Mouse (Mus musculus) brain, embryonic 18.5 days (tissue): Measurements from ENCODE around the gene Serp2.
"Not testable (repeated sequence)": the region's sequence is repeated elsewhere in the genome, so short reads cannot be mapped to it uniquely, and the experiment has no call there.

Experiments
- DNase-seq: peaks from one replicate; pipeline ENCODE4 v3.0.0-alpha.2; 2012; ENCODE audit warnings: low read depth, low spot score

Serp2 gene

DNA sequence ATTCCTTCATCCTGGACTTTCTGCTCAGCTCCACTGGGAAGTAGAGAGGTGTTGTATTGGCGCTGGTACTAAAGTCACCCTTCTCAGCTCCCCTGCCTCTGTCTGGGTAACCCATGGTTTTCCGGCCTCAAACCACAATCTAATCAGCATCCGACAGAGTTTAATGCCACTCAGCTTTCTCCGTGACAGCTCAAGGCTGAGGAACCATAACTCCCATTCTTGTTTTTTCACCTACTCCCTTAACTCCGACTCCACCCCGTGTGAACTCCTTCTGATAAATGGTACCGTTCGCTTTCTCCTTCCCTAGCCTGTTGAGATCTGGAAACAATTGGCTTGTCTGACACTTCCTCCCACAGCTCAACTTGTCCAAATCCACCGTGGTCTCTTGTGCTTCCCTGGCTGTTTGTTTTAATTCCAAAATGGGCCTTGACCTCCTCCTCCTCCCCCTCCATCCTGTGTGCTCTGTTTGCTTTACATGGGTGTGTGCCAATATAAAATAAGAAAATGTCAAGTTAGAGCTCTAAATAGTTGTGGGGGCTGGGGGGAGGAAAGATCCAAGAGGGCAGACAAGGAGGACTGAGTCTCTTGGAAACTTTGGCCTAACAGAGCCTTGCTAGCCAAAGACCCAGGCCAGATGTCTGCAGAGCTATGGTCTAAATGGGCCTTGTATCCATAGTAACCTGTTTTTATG lies 12.7 kb upstream of the Serp2 start:
- no peak for DNase-seq

DNA sequence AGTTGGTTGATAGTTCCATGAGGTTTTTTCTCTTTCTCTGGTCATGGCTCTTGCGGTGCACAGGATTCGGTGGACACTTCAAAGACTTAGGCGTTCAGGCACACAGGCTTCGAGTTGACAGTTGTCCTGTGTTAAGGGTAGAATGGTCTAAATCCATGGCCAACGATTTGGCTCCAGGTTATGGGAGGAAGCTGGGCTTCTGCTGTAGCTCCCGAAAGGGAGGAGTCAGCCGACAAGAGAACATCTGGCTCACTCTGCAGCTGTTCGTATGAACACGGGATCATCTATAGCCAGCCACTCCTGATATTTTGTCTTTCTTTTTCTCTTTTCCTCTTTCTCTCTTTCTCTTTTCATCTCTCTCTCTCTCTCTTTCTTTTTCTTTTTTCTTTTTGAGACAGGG lies 11.9 kb upstream of the Serp2 start:
- DNase-seq: no peak

DNA sequence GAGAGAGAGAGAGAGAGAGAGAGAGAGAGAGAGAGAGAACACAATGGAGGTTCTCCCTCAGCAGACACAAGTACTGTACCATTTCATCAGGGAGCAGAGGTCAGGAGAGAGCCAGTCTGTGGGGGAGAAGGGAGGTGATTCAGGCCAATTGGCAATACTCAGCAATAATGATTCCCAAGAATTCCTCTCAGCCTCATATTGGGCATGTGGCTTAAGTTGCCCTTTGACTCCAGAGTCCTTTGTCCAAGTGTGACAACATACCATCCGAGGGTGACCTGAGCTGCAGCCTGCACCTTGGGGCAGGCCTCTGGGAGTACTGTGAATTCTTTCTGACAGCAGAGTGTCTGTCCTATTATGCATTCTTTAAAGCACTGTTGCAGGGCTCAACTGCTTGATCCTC lies 10.6 kb upstream of the Serp2 start:
- DNase-seq: no peak

DNA sequence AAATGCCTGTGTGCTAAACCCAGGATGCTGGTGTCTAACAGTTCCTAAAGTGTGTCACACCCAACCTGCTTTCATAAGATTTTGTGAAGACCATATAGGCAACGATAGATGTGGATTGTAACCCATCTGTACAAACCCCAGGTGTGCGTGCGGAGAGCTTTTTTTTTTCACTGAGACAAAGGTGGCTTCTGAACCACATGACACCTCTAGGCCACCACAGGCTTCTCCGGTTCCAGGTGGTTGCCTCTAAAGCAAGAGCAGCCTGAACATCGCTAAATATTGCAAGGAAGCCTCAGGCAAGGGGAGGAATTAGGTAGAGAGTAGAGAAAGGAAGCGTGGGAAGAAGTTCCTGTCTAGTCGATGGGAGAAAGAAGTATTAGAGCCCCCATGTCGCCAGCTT lies 10.0 kb upstream of the Serp2 start:
- no peak for DNase-seq

DNA sequence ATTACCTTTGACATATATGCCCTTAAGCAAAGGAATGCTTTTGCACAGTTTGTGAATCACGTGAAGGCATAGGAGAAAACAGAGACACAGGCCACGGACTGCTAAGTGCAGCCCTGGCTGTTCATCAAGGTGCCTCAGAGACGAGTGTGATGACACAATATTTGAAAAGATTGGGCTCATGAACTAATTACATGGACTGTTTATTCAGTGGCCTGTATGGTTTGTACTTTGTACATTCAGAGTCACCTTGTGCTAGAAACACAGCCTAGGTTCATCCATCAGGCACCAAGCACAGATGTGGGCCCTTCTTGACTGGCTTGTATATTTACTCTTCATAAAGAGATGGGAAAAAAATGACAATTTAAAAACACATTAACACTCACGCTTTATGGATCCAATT lies 9.5 kb upstream of the Serp2 start:
- DNase-seq: no peak

- no peak for DNase-seq
Observed at GRCm38 (mm10) chr14:76559208-76559607, 2.5 kb upstream of the Serp2 start.

DNA sequence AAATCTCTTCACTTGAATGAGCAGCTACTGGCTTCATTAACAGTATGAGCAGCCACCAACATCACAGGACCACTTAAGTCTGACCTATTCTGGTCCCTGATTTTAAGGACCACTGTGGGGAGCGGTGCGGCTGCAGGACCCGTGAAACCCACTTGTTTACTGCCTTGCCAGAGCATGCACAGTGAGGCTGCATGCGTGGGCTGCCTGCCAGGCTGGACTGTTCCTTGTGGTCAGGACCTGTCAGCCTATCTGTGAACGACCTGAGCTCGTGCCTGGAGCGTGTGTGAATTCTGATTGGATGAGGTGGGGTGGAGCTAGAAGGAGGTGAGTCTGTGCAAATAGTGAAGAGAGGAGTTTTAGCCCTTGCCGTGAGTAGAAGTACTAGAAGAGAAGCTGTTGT lies 1.5 kb upstream of the Serp2 start:
- DNase-seq: not testable (repeated sequence)

- peak; percentile 39 for DNase-seq
Observed at GRCm38 (mm10) chr14:76556031-76556851, 448 bp downstream of the Serp2 start.

DNA sequence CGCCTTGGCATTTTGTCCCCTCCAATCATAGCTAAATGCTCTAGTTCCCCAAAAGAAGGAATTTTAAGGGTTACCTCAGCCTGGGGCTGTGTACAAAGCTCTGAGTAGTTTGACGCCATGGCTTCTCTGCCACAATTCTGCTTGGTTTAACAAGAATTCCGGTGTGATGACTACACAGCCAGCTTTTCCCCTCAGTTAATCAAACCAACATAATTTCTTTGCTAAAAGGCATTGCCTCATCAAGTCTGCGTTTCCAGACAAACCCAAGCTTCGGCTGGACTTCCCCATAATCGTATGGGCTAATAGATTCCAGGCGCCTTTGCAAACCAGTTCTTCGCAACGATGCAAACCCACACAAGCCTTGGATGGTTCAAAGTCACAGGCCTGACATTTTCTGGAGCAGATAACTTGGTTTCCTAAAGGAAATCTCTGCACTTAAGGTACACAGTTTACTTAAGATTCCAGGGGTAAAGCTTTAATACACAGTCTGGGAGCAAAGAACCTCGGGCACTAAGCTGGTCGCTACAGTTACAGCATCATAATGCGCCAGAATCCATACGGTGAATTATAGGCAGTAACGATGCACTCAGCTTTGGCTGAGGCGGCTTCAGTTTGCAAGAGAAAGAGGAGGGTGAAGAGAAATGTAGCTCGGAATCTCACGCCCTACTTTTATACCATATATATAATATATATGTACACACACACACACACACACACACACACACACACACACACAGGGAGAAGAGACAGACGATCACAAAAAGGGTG lies 1.2 kb downstream of the Serp2 start:
- DNase-seq: peak; percentile 18

- DNase-seq: no peak
Observed at GRCm38 (mm10) chr14:76544136-76544535, 12.6 kb downstream of the Serp2 start.

GRCm38 (mm10) chr14:76541341-76541740 lies 15.3 kb downstream of the Serp2 start:
- no peak for DNase-seq

GRCm38 (mm10) chr14:76540005-76540670 lies 16.6 kb downstream of the Serp2 start:
- no peak for DNase-seq

DNA sequence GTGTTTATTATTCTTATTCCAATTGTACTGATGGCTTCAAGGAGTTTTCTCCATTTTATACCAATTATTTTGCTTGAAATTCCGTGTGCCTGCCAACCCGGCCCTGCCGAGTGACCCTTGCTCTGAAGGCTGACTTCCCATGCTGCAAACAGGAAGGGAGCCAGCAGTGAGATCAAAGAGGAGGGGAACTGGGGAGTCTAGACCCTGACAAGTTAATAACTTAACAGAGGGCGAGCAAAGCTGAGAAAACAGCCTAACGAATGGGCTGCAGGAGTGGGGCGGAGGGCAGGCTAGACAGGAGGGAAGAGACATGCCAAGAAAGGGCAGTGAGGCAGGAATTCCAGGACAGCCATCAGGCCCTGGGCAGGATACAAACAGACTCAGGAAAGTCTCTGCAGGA lies 19.8 kb downstream of the Serp2 start:
- no peak for DNase-seq

GRCm38 (mm10) chr14:76535096-76535495 lies 21.6 kb downstream of the Serp2 start:
- DNase-seq: no peak

DNA sequence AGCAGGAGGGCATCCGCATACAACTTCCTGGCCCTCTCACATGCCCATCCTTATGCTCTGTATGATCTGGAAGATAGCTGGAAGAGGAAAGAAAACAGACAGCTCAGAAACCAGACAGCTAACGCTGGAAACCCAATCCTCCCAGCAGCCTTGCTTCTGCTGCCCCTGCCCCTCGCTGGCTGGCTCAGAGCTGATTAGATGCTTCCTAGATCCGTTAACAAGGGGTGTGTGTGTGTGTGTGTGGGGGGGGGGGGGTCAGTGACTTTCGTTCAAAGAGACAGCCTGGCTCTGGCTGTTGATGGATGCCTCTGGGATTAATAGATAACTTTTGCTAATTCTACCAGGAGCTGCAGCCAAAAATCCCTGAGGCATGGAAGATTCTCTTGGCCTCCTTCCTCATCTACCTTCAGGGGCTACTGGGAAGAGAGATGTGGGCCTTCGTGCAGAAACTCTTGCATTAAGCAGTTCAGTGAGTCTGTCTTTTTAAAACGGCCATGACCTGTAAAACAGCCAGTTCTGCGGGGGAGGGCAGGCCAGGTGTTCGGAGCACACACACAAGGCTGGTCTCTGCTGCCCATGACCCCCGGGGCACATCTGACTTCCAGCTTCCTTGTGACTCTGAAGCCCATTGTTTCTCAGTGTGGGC lies 23.4 kb downstream of the Serp2 start:
- no peak for DNase-seq

DNA sequence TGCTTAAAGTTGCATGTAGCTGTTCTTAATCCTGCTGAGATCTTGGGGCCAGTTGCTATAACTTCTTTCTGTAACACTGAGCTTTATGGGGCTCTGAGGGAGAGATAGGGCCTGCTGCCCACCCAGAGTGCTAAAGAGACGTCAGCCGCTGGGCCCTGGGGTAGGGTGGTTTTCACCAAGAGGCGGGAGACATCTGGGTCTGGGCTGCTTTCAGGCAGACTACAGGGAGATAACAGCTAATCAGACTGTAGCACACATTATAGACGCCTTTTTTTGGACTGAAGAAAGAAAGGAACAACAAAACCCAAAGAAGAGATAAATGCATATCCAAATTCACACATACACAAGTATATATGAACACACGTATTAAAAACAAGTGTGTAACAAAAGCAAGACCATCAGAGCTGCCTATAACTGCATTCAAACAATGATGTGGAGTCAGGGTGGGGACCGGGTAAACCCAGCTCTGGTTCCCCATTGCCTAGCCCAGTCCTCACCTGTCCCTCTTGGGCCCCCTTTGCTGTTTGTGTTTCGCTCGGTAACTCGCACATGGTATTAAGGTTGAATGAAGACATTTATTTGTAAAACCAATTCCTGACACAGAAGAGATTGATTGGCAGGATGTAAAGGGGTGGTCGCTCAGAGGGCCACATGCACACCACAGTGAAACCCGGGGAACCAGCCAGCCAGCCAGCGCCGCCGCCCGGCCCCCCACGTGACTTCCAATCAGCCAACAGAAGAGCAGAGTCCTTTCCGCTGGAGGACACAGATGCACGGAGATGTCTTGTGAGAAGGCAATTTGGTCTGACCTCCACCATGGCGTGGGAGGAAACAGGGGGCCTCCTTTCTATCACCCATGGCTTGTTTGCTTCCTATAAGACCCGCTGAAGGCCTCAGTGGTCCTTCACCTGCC lies 24.2 kb downstream of the Serp2 start:
- no peak for DNase-seq

DNA sequence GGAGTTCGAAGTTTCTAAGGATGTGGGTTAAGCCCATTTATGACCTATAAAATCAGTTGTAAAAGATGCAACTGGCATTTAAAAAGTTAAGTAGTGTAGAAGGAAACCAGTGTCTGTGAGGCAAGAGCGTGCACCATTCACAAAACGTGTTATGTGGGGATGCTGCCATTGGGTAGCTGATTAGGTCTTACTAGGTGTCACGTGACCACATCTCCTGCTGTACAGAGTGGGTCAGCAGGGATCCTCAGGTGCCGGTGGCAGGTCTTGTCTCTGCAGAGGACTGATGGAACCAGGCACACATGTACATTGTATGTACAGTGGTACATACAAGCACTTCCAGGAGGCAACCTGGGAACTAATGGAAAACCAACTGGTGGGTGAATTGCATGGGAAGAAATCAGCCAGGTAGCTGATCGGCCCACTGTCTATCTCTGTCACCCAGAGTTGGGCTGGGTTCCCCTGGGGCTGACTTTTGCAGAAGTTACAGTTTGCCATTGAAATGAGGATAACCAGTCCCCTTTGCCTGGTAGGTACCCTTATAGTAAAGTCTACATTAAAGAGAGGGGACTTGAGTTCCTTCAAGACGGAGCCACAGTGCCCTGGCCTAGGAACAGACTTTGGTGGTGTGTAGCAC lies 25.5 kb downstream of the Serp2 start:
- DNase-seq: no peak

GRCm38 (mm10) chr14:76528641-76529040 lies 28.0 kb downstream of the Serp2 start:
- DNase-seq: no peak

- DNase-seq: no peak
Observed at GRCm38 (mm10) chr14:76527758-76528313, 28.9 kb downstream of the Serp2 start.
